Mouse (Mus musculus): Measurements from ENCODE around the gene Ptprcap. TPM values are rescaled to one million over a fixed set of nuclear protein-coding genes. Genes with fewer than 3 reads are reported as not detected.

Gene Ptprcap
- total and polyA plus RNA-seq, 3 experiments, result 67.9 to 75.7 TPM; not detected in 1

- no peak overlapping the region for H3K4me3 ChIP-seq (ENCODE audit: control insufficient read depth in 1 of 2, insufficient read depth in 1 of 2, low read depth in 2 of 2, low read length in 2 of 2)
- H3K36me3 ChIP-seq (ENCODE audit: control insufficient read depth in 1 of 2, insufficient read depth in 2 of 2, low read length in 2 of 2), result peaks cover 1 to 5% of the 10 kb centered on the region in 2 experiments; a peak in 2 of 4 replicates
- no peaks in the 10 kb centered on the region for H3K9me3 ChIP-seq (replicated peaks; ENCODE audit: insufficient read depth, low read length)
- peaks cover 11% of the 10 kb centered on the region for H3K79me2 ChIP-seq (ENCODE audit: control insufficient read depth, insufficient read depth, low read length, poor library complexity)
- no peak for DNase-seq (ENCODE audit: low read depth, low spot score)
- no peak overlapping the region for H3K27ac ChIP-seq (ENCODE audit: control insufficient read depth, low read depth, low read length)
- no peak overlapping the region for H3K9ac ChIP-seq (ENCODE audit: control insufficient read depth, low read depth, low read length, poor library complexity, severe bottlenecking)
- H3K4me1 ChIP-seq (ENCODE audit: control insufficient read depth in 1 of 2, insufficient read depth in 2 of 2, low read length in 2 of 2), result peaks cover 9 to 18% of the 10 kb centered on the region in 2 experiments; a peak in 3 of 4 replicates
- no peaks in the 10 kb centered on the region for H3K27me3 ChIP-seq (ENCODE audit: control insufficient read depth in 1 of 2, insufficient read depth in 2 of 2, low read length in 2 of 2)
- TF ChIP-seq ETS1 (IDR thresholded peaks at IDR 0.05; ENCODE audit: low read depth, low read length) (no peak), UBTF (IDR thresholded peaks at IDR 0.05; ENCODE audit: borderline replicate concordance, insufficient read depth, low read depth, low read length) (no peak), TBP (IDR thresholded peaks at IDR 0.05; ENCODE audit: low read depth, low read length) (no peak), USF2 (IDR thresholded peaks at IDR 0.05; ENCODE audit: borderline replicate concordance in 1 of 2, insufficient read depth in 1 of 2, low read depth in 1 of 2, low read length in 2 of 2) (no peak), SIN3A (IDR thresholded peaks at IDR 0.05; ENCODE audit: low read length) (no peak), MXI1 (IDR thresholded peaks at IDR 0.05; ENCODE audit: low read depth, low read length) (no peak)
These were observed 3.5 kb upstream of the Ptprcap start for GRCm38 (mm10) chr19:4149764-4150461.

- Histone ChIP-seq H3K27me3 (ENCODE audit: control insufficient read depth in 1 of 2, insufficient read depth in 2 of 2, low read length in 2 of 2) (no peaks in the 10 kb centered on the region), H3K4me1 (ENCODE audit: control insufficient read depth in 1 of 2, insufficient read depth in 2 of 2, low read length in 2 of 2) (peaks cover 9 to 22% of the 10 kb centered on the region in 2 experiments; a peak in 3 of 4 replicates), H3K36me3 (ENCODE audit: control insufficient read depth in 1 of 2, insufficient read depth in 2 of 2, low read length in 2 of 2) (peaks cover 1 to 5% of the 10 kb centered on the region in 2 experiments; a peak in 2 of 4 replicates), H3K27ac (ENCODE audit: control insufficient read depth, low read depth, low read length) (no peak overlapping the region), H3K4me3 (ENCODE audit: control insufficient read depth in 1 of 2, insufficient read depth in 1 of 2, low read depth in 2 of 2, low read length in 2 of 2) (no peak overlapping the region), H3K9me3 (replicated peaks; ENCODE audit: insufficient read depth, low read length) (no peaks in the 10 kb centered on the region), H3K9ac (ENCODE audit: control insufficient read depth, low read depth, low read length, poor library complexity, severe bottlenecking) (no peak overlapping the region), H3K79me2 (ENCODE audit: control insufficient read depth, insufficient read depth, low read length, poor library complexity) (peaks cover 15% of the 10 kb centered on the region)
- no peak for TF ChIP-seq GABPA (IDR thresholded peaks at IDR 0.05; ENCODE audit: low read depth, low read length)
- TF ChIP-seq ETS1 (IDR thresholded peaks at IDR 0.05; ENCODE audit: low read depth, low read length), result no peak
- TF ChIP-seq HCFC1 (IDR thresholded peaks at IDR 0.05; ENCODE audit: low read depth, low read length), result no peak
- TF ChIP-seq EP300 (IDR thresholded peaks at IDR 0.05; ENCODE audit: low read depth in 1 of 2, low read length in 2 of 2), result no peak
- TF ChIP-seq MAX (IDR thresholded peaks at IDR 0.05; ENCODE audit: low read length), result no peak
- no peak for TF ChIP-seq MEF2A (IDR thresholded peaks at IDR 0.05; ENCODE audit: extremely low read depth, insufficient replicate concordance, low read depth, low read length, poor library complexity, severe bottlenecking)
- no peak for TF ChIP-seq ZKSCAN1 (IDR thresholded peaks at IDR 0.05; ENCODE audit: low read depth, low read length)
- no peak for TF ChIP-seq ZMIZ1 (IDR thresholded peaks at IDR 0.05; ENCODE audit: low read depth, low read length)
- TF ChIP-seq MYC (IDR thresholded peaks at IDR 0.05; ENCODE audit: low read depth, low read length), result no peak
- no peak for TF ChIP-seq GATA1 (IDR thresholded peaks at IDR 0.05; ENCODE audit: low read depth, low read length)
- TF ChIP-seq TBP (IDR thresholded peaks at IDR 0.05; ENCODE audit: low read depth, low read length), result no peak
- TF ChIP-seq MAZ (IDR thresholded peaks at IDR 0.05; ENCODE audit: low read depth, low read length), result no peak
- TF ChIP-seq UBTF (IDR thresholded peaks at IDR 0.05; ENCODE audit: borderline replicate concordance, insufficient read depth, low read depth, low read length), result no peak
- TF ChIP-seq RAD21 (IDR thresholded peaks at IDR 0.05; ENCODE audit: low read depth, low read length), result no peak
- DNase-seq (ENCODE audit: low read depth, low spot score), result no peak
These were observed 2.6 kb upstream of the Ptprcap start for GRCm38 (mm10) chr19:4150567-4151487.

Measured in MEL (cell line).